In the genomic region with DNA sequence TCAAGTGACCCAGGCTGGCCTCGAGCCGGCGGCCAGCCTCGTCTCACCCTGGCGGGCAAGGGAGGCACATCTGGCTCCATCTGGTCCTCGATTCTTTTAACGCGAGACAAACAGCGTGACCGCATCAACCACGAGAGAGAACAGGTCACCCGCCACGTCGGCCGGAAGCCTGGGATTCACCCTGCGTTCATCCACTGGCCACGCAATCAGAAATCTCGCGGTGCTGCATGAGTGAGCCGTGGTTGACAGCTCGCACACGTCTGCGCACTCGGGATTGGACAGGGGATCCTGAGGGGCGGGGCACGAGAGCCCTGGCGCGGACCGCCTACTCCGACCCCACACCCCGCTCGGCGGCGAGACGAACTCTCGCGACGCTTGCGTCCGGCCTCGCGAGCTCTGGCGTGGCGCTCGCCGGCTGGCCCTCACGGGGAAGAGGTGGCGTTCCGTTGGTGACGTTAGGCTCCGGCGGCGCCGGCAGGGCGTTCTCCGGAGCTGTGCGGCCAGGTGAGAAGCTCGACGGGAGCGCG, we compare ENCODE assay signal across 8 mouse cellular contexts. TPM values are rescaled to one million over a fixed set of nuclear protein-coding genes. Genes with fewer than 3 reads are reported as not detected.
DNase-seq lines count a peak whose midpoint lies in the region; ATAC-seq and TF ChIP-seq lines count a peak whose summit lies in the region.

Nktr (plus strand) TSS at position 378 of the 527 bp plus-strand sequence.

- peaks cover 8% of the 10 kb centered on the region for H3K27me3 ChIP-seq in E14TG2a.4 (ENCODE audit: insufficient read depth, low read length)
- no peaks in the 10 kb centered on the region for H3K27me3 ChIP-seq in forebrain, embryonic 12.5 days
- H3K27me3 ChIP-seq in heart, postnatal 0 days (ENCODE audit: control insufficient read depth, insufficient read depth, low read length): no peaks in the 10 kb centered on the region
- H3K27me3 ChIP-seq in liver, embryonic 16.5 days (ENCODE audit: control insufficient read depth, insufficient read depth, low read depth, low read length): no peaks in the 10 kb centered on the region
- H3K27me3 ChIP-seq in neural tube, embryonic 13.5 days: no peaks in the 10 kb centered on the region
- H3K27me3 ChIP-seq in testis, adult 2 months (ENCODE audit: control insufficient read depth, insufficient read depth, low read length): no peaks in the 10 kb centered on the region

- peak; percentile 97 for TF ChIP-seq POLR2A in testis, adult 2 months (IDR thresholded peaks at IDR 0.05; ENCODE audit: control insufficient read depth, low read depth, low read length)

- H3K4me3 ChIP-seq in E14TG2a.4 (replicated peaks; ENCODE audit: low read length): peak within 1 kb of the TSS; percentile 83
- H3K4me3 ChIP-seq in forebrain, embryonic 12.5 days (replicated peaks): peak within 1 kb of the TSS; percentile 97
- peak within 1 kb of the TSS; percentile 99 for H3K4me3 ChIP-seq in heart, postnatal 0 days (ENCODE audit: low read depth, low read length)
- H3K4me3 ChIP-seq in liver, embryonic 16.5 days (ENCODE audit: low read depth, low read length): peak within 1 kb of the TSS; percentile 97
- peak within 1 kb of the TSS; percentile 93 for H3K4me3 ChIP-seq in neural tube, embryonic 13.5 days
- H3K4me3 ChIP-seq in testis, adult 2 months (ENCODE audit: control insufficient read depth, low read depth, low read length): peak within 1 kb of the TSS; percentile 81

- TF ChIP-seq CTCF in E14TG2a.4 (conservative IDR thresholded peaks at IDR 0.05; ENCODE audit: low read length): no peak
- peak; percentile 8; the same call in 1 of the 2 replicates for TF ChIP-seq CTCF in heart, postnatal 0 days (IDR thresholded peaks at IDR 0.05; ENCODE audit: low read depth)
- no peak for TF ChIP-seq CTCF in testis, adult 2 months (IDR thresholded peaks at IDR 0.05; ENCODE audit: control insufficient read depth, insufficient read depth, insufficient replicate concordance, low read depth, low read length)

- H3K9me3 ChIP-seq in E14TG2a.4 (ENCODE audit: low read length): no peaks in the 10 kb centered on the region
- H3K9me3 ChIP-seq in forebrain, embryonic 12.5 days: no peaks in the 10 kb centered on the region
- H3K9me3 ChIP-seq in heart, postnatal 0 days (replicated peaks; ENCODE audit: control insufficient read depth, low read length): no peaks in the 10 kb centered on the region; the same call in 1 of the 2 replicates
- no peaks in the 10 kb centered on the region for H3K9me3 ChIP-seq in liver, embryonic 16.5 days (replicated peaks; ENCODE audit: control insufficient read depth, low read length)
- no peaks in the 10 kb centered on the region for H3K9me3 ChIP-seq in neural tube, embryonic 13.5 days

- WGBS in forebrain, embryonic 12.5 days: under 1% methylated on average over 58 of the region's 61 CpGs
- under 1% methylated on average over 58 of the region's 61 CpGs for WGBS in heart, postnatal 0 days
- WGBS in liver, embryonic 16.5 days (ENCODE audit: insufficient replicate concordance): under 1% methylated on average over 61 of the region's 61 CpGs
- WGBS in neural tube, embryonic 13.5 days: under 1% methylated on average over 47 of the region's 61 CpGs

- H3K4me1 ChIP-seq in E14TG2a.4 (replicated peaks; ENCODE audit: low read depth, low read length): peaks cover 23% of the 10 kb centered on the region
- peaks cover 13% of the 10 kb centered on the region for H3K4me1 ChIP-seq in forebrain, embryonic 12.5 days
- H3K4me1 ChIP-seq in heart, postnatal 0 days (ENCODE audit: control insufficient read depth, insufficient read depth): peaks cover 9% of the 10 kb centered on the region
- peaks cover 18% of the 10 kb centered on the region for H3K4me1 ChIP-seq in liver, embryonic 16.5 days (ENCODE audit: control insufficient read depth, low read depth, low read length)
- peaks cover 23% of the 10 kb centered on the region for H3K4me1 ChIP-seq in neural tube, embryonic 13.5 days (replicated peaks)
- H3K4me1 ChIP-seq in testis, adult 2 months (ENCODE audit: control insufficient read depth, insufficient read depth, low read length): peaks cover 8% of the 10 kb centered on the region

- peak within 1 kb of the TSS; percentile 96 for H3K27ac ChIP-seq in forebrain, embryonic 12.5 days
- H3K27ac ChIP-seq in heart, postnatal 0 days (ENCODE audit: low read depth): peak within 1 kb of the TSS; percentile 99
- H3K27ac ChIP-seq in liver, embryonic 16.5 days (ENCODE audit: low read length): peak within 1 kb of the TSS; percentile 98
- H3K27ac ChIP-seq in neural tube, embryonic 13.5 days (replicated peaks): peak within 1 kb of the TSS; percentile 97
- H3K27ac ChIP-seq in testis, adult 2 months (ENCODE audit: control insufficient read depth, insufficient read depth, low read depth, low read length): peak within 1 kb of the TSS; percentile 84

- DNase-seq in c-Kit-positive CD71-positive TER-119-positive erythroid progenitor cells, embryonic 14.5 days (ENCODE audit: low spot score): peak; percentile 97
- DNase-seq in heart, postnatal 0 days (ENCODE audit: low spot score): peak; percentile 99
- peak; percentile 97 to 99 for DNase-seq in kidney, postnatal 4 days

- peak within 1 kb of the TSS; percentile 97 for H3K9ac ChIP-seq in forebrain, embryonic 12.5 days
- peak within 1 kb of the TSS; percentile 99 for H3K9ac ChIP-seq in heart, postnatal 0 days (replicated peaks; ENCODE audit: low read depth, low read length)
- peak within 1 kb of the TSS; percentile 94 for H3K9ac ChIP-seq in liver, embryonic 16.5 days (ENCODE audit: low read depth, low read length)
- H3K9ac ChIP-seq in neural tube, embryonic 13.5 days: peak within 1 kb of the TSS; percentile 97

- ATAC-seq in forebrain, embryonic 12.5 days (ENCODE audit: low FRiP score): peak; percentile 99
- peak; percentile 99 for ATAC-seq in heart, postnatal 0 days (ENCODE audit: insufficient read depth, low read depth)
- ATAC-seq in liver, embryonic 16.5 days (ENCODE audit: low read depth): peak; percentile 97
- peak; percentile 99 for ATAC-seq in neural tube, embryonic 13.5 days (ENCODE audit: low read depth)

- TF ChIP-seq EP300 in heart, postnatal 0 days (IDR thresholded peaks at IDR 0.05; ENCODE audit: low read depth): peak; percentile 78

- H3K4me2 ChIP-seq in forebrain, embryonic 12.5 days: peak within 1 kb of the TSS; percentile 84
- peak within 1 kb of the TSS; percentile 88 for H3K4me2 ChIP-seq in heart, postnatal 0 days (ENCODE audit: low read depth, low read length)
- H3K4me2 ChIP-seq in liver, embryonic 16.5 days (ENCODE audit: low read depth, low read length): peak within 1 kb of the TSS; percentile 98
- peak within 1 kb of the TSS; percentile 97 for H3K4me2 ChIP-seq in neural tube, embryonic 13.5 days

- H3K36me3 ChIP-seq in E14TG2a.4 (ENCODE audit: insufficient read depth, low read length): peaks cover 3% of the 10 kb centered on the region
- H3K36me3 ChIP-seq in forebrain, embryonic 12.5 days (replicated peaks): no peaks in the 10 kb centered on the region; the same call in 1 of the 2 replicates
- H3K36me3 ChIP-seq in heart, postnatal 0 days (replicated peaks; ENCODE audit: control insufficient read depth, insufficient read depth, low read length): no peaks in the 10 kb centered on the region
- no peaks in the 10 kb centered on the region for H3K36me3 ChIP-seq in liver, embryonic 16.5 days (ENCODE audit: control insufficient read depth, insufficient read depth)
- H3K36me3 ChIP-seq in neural tube, embryonic 13.5 days: peaks cover 5% of the 10 kb centered on the region
- H3K36me3 ChIP-seq in testis, adult 2 months (ENCODE audit: control insufficient read depth, insufficient read depth, low read length): no peaks in the 10 kb centered on the region

RNA-seq across cellular contexts. Expression of gene Nktr, which starts in this region (rescaled TPM):
- 75.7 and 78.2 TPM in 2 replicates for polyA plus RNA-seq in forebrain, embryonic 12.5 days (2016; fragmentation: Nextera tagmentation; extraction: Ambion mirVana)
- total RNA-seq in heart, postnatal 0 days (2014; rRNA removed; ENCODE audit: low replicate concordance): 44.0 and 44.8 TPM in 2 replicates
- 30.2 and 31.1 TPM in 2 replicates for polyA plus RNA-seq in heart, postnatal 0 days (2015; fragmentation: Nextera tagmentation; extraction: Ambion mirVana)
- 24.9 and 25.2 TPM in 2 replicates for polyA plus RNA-seq in liver, embryonic 16.5 days (2015; fragmentation: Nextera tagmentation; extraction: Ambion mirVana)
- 56.5 and 58.6 TPM in 2 replicates for polyA plus RNA-seq in neural tube, embryonic 13.5 days (2015; fragmentation: Nextera tagmentation; extraction: Ambion mirVana)
- 58.4 and 61.9 TPM in 2 replicates for polyA plus RNA-seq in testis, adult 2 months (2012; rRNA removed)

Comparison
In these comparisons a context has a peak if more than half of its experiments do, and no peak if none do; other contexts are left out.
1. Peak in every context shown above with its lines: DNase-seq, ATAC-seq, H3K4me3 ChIP-seq and H3K27ac ChIP-seq.